Mouse (Mus musculus) olfactory bulb, adult 2 months (tissue): ENCODE results near the gene Reg4. TPM values are rescaled to one million over a fixed set of nuclear protein-coding genes. Genes with fewer than 3 reads are reported as not detected.

Source experiments
- H3K27ac ChIP-seq: fragments of 200-500 bp; 2 replicates; pipeline ENCODE4 v1.5.1; 2012; ENCODE audit warnings: low read depth, low read length; ENCODE audit not compliant: insufficient read depth
- H3K4me1 ChIP-seq: fragments of 200-500 bp; 2 replicates; pipeline ENCODE4 v1.6.1; 2012; ENCODE audit warnings: low read length; ENCODE audit not compliant: control insufficient read depth, insufficient read depth
- H3K4me3 ChIP-seq: fragments of 200-500 bp; 2 replicates; pipeline ENCODE4 v1.5.1; 2012; ENCODE audit warnings: mild to moderate bottlenecking, low read depth, low read length, moderate library complexity; ENCODE audit not compliant: insufficient read depth
- CTCF ChIP-seq: fragments of 200-500 bp; IDR thresholded peaks from 2 replicates; pipeline ENCODE4 v1.5.1; 2012; ENCODE audit warnings: low read depth, mild to moderate bottlenecking, low read length, moderate library complexity; ENCODE audit not compliant: insufficient read depth
- POLR2A ChIP-seq: fragments of 200-500 bp; IDR thresholded peaks from 2 replicates; pipeline ENCODE4 v1.6.1; 2012; ENCODE audit warnings: mild to moderate bottlenecking, low read depth, low read length, moderate library complexity; ENCODE audit not compliant: insufficient read depth
- WGBS: fragments of 180-500 bp; shearing (Covaris S2); methylation state at CpG from one replicate; pipeline ENCODE4 v1.1.7; 2018; 5-methylcytosine and 5-hydroxymethylcytosine counted together
- polyA plus RNA-seq: library from polyadenylated mRNA; stranded (reverse); fragments of >200 nt; gene quantifications from 2 replicates; pipeline ENCODE4 v1.2.4, GENCODE M21; 2012; ENCODE audit warnings: low replicate concordance; ENCODE audit not compliant: missing spikeins, insufficient read depth, insufficient read length

Reg4 gene
- polyA plus RNA-seq, 1 experiment: not detected

- TF ChIP-seq CTCF (peak; percentile 82), POLR2A (no peak)
- no peak overlapping the region for H3K27ac ChIP-seq
- H3K4me1 ChIP-seq: peaks cover 3% of the 10 kb centered on the region
- H3K4me3 ChIP-seq: no peak overlapping the region
- 33% methylated on average over 19 of the region's 19 CpGs for WGBS
These were observed 5.1 kb downstream of the Reg4 start for GRCm38 (mm10) chr3:98226988-98227610.

- no peak overlapping the region for H3K27ac ChIP-seq
- TF ChIP-seq POLR2A (no peak), CTCF (no peak)
- peaks cover 3% of the 10 kb centered on the region for H3K4me1 ChIP-seq
- WGBS: 54% methylated on average over 3 of the region's 3 CpGs
- H3K4me3 ChIP-seq: no peak overlapping the region
These were observed 5.8 kb downstream of the Reg4 start for GRCm38 (mm10) chr3:98227763-98228162.

- Histone ChIP-seq H3K4me3 (no peak overlapping the region), H3K27ac (no peak overlapping the region), H3K4me1 (no peaks in the 10 kb centered on the region)
- no peak for TF ChIP-seq CTCF
- no peak for TF ChIP-seq POLR2A
- WGBS: 95% methylated on average over 7 of the region's 7 CpGs
These were observed 8.0 kb downstream of the Reg4 start for GRCm38 (mm10) chr3:98229943-98230342.

- H3K4me1 ChIP-seq: no peaks in the 10 kb centered on the region
- TF ChIP-seq POLR2A (no peak), CTCF (no peak)
- no peak overlapping the region for H3K27ac ChIP-seq
- no peak overlapping the region for H3K4me3 ChIP-seq
These were observed 11.5 kb downstream of the Reg4 start for GRCm38 (mm10) chr3:98233504-98233903.

GRCm38 (mm10) chr3:98236266-98236665 is 14.3 kb downstream of the Reg4 start:
- H3K4me3 ChIP-seq: no peak overlapping the region
- H3K4me1 ChIP-seq: no peaks in the 10 kb centered on the region
- 86% methylated on average over 6 of the region's 6 CpGs for WGBS
- no peak for TF ChIP-seq POLR2A
- TF ChIP-seq CTCF: no peak
- H3K27ac ChIP-seq: no peak overlapping the region

- H3K27ac ChIP-seq: no peak overlapping the region
- TF ChIP-seq CTCF: no peak
- TF ChIP-seq POLR2A: no peak
- 94% methylated on average over 5 of the region's 5 CpGs for WGBS
- H3K4me3 ChIP-seq: no peak overlapping the region
- no peaks in the 10 kb centered on the region for H3K4me1 ChIP-seq
These were observed 15.3 kb downstream of the Reg4 start for GRCm38 (mm10) chr3:98237240-98237639.

GRCm38 (mm10) chr3:98238150-98238549 is 16.2 kb downstream of the Reg4 start:
- TF ChIP-seq CTCF (no peak), POLR2A (no peak)
- Histone ChIP-seq H3K4me1 (no peaks in the 10 kb centered on the region), H3K27ac (no peak overlapping the region), H3K4me3 (no peak overlapping the region)
- WGBS: 80% methylated on average over 3 of the region's 3 CpGs

GRCm38 (mm10) chr3:98242051-98242450 is 20.1 kb downstream of the Reg4 start:
- Histone ChIP-seq H3K27ac (no peak overlapping the region), H3K4me3 (no peak overlapping the region), H3K4me1 (no peaks in the 10 kb centered on the region)
- 87% methylated on average over 3 of the region's 3 CpGs for WGBS
- TF ChIP-seq CTCF (no peak), POLR2A (no peak)

GRCm38 (mm10) chr3:98242458-98243037 is 20.6 kb downstream of the Reg4 start:
- 86% methylated on average over 8 of the region's 8 CpGs for WGBS
- no peaks in the 10 kb centered on the region for H3K4me1 ChIP-seq
- no peak overlapping the region for H3K4me3 ChIP-seq
- no peak overlapping the region for H3K27ac ChIP-seq
- TF ChIP-seq POLR2A: no peak
- no peak for TF ChIP-seq CTCF
